Mouse (Mus musculus) liver, embryonic 14.5 days (tissue): ENCODE measurements around the gene Cnot10.

ENCODE experiments used
- CTCF ChIP-seq: IDR thresholded peaks from 2 replicates; pipeline ENCODE4 v1.5.1; 2016; ENCODE audit warnings: antibody characterized with exemption, low read depth, control low read depth
- EP300 ChIP-seq: IDR thresholded peaks from 2 replicates; pipeline ENCODE4 v1.6.1; 2016; ENCODE audit warnings: antibody characterized with exemption, low read depth

DNA sequence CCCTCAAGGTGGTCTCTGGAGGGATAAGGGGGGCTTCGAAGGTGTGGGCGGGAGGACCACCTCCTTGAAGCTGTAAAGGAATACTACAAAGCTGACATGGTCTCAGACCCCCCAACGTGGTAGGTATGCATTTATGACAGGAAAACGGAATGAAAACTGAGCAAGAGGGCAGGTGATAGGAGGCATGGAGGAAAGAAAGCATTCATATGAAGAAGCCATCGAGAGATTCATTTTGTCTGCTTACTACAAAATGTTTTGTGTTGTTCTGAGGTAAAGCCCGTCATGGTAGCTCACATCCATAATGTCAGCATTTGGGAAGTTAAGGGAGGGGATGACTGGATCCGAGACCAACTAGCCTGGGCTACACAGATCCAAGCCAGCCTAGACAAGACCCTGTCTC, 79.8 kb downstream of the Cnot10 start:
- TF ChIP-seq CTCF = no peak
- TF ChIP-seq EP300 = no peak
